Mouse (Mus musculus): ENCODE measurements around the gene Grk6.

Grk6 gene

GRCm38 (mm10) chr13:55444937-55445315 is at the start of gene Grk6:
Gene Grk6 (plus strand): TSS chr13:55445072.
- DNase-seq (ENCODE audit: low read depth, low spot score) = peak; percentile 100

GRCm38 (mm10) chr13:55398088-55398487 is 46.8 kb upstream of the Grk6 start, which contains the start of gene Slc34a1:
Gene Slc34a1 (plus strand): TSS chr13:55398187.
- no peak for DNase-seq (ENCODE audit: low read depth, low spot score)

- DNase-seq (ENCODE audit: low read depth, low spot score) = no peak
These were observed 45.4 kb upstream of the Grk6 start for GRCm38 (mm10) chr13:55399300-55400038.

GRCm38 (mm10) chr13:55400039-55400346 is 44.9 kb upstream of the Grk6 start:
- DNase-seq (ENCODE audit: low read depth, low spot score) = no peak

- DNase-seq (ENCODE audit: low read depth, low spot score) = no peak
These were observed 41.6 kb upstream of the Grk6 start for GRCm38 (mm10) chr13:55403266-55403665.

GRCm38 (mm10) chr13:55403935-55404852 is 40.7 kb upstream of the Grk6 start:
- DNase-seq (ENCODE audit: low read depth, low spot score) = no peak

- DNase-seq (ENCODE audit: low read depth, low spot score) = peak; percentile 83
These were observed 39.8 kb upstream of the Grk6 start for GRCm38 (mm10) chr13:55404853-55405782.

- DNase-seq (ENCODE audit: low read depth, low spot score) = no peak
These were observed 39.0 kb upstream of the Grk6 start for GRCm38 (mm10) chr13:55405783-55406390.

- no peak for DNase-seq (ENCODE audit: low read depth, low spot score)
These were observed 37.5 kb upstream of the Grk6 start for GRCm38 (mm10) chr13:55407341-55407740.

GRCm38 (mm10) chr13:55408546-55409120 is 36.2 kb upstream of the Grk6 start:
- DNase-seq (ENCODE audit: low read depth, low spot score) = no peak

GRCm38 (mm10) chr13:55411826-55412225 is 33.0 kb upstream of the Grk6 start:
- DNase-seq (ENCODE audit: low read depth, low spot score) = no peak

GRCm38 (mm10) chr13:55412643-55413307 is 32.1 kb upstream of the Grk6 start:
- DNase-seq (ENCODE audit: low read depth, low spot score) = no peak

GRCm38 (mm10) chr13:55413333-55413732 is 31.5 kb upstream of the Grk6 start:
- DNase-seq (ENCODE audit: low read depth, low spot score) = no peak

GRCm38 (mm10) chr13:55414743-55415380 is 30.0 kb upstream of the Grk6 start, which contains the start of gene Pfn3:
Gene Pfn3 (minus strand): TSS chr13:55415232.
- DNase-seq (ENCODE audit: low read depth, low spot score) = peak; percentile 69

- peak; percentile 84 for DNase-seq (ENCODE audit: low read depth, low spot score)
These were observed 26.9 kb upstream of the Grk6 start for GRCm38 (mm10) chr13:55418004-55418403.

- no peak for DNase-seq (ENCODE audit: low read depth, low spot score)
These were observed 25.7 kb upstream of the Grk6 start for GRCm38 (mm10) chr13:55419142-55419541.

GRCm38 (mm10) chr13:55420018-55420932 is 24.6 kb upstream of the Grk6 start:
- no peak for DNase-seq (ENCODE audit: low read depth, low spot score)

- peak; percentile 28 for DNase-seq (ENCODE audit: low read depth, low spot score)
These were observed 23.7 kb upstream of the Grk6 start for GRCm38 (mm10) chr13:55420933-55421800.
